12 mouse cellular contexts compared by ENCODE assay signal in genomic region chr15:98891198-98891742, GRCm38 (mm10). TPM values are rescaled to one million over a fixed set of nuclear protein-coding genes. Genes with fewer than 3 reads are reported as not detected.
DNase-seq lines count a peak whose midpoint lies in the region; ATAC-seq lines count a peak whose summit lies in the region.
"Had no signal": no experiment of that assay in that cellular context is flagged by ENCODE, and none has a peak within 500 bp of the region (broad histone marks: within the 10 kb centered on the region; RNA-seq: fewer than 3 reads in every experiment).

No protein-coding gene starts in this region.

- H3K9me3 ChIP-seq in heart, embryonic 11.5 days (replicated peaks; ENCODE audit: control insufficient read depth, low read length) = no peaks in the 10 kb centered on the region
- H3K9me3 ChIP-seq in midbrain, embryonic 11.5 days (ENCODE audit: control insufficient read depth, low read length) = no peaks in the 10 kb centered on the region
- H3K9me3 ChIP-seq in midbrain, embryonic 16.5 days (replicated peaks; ENCODE audit: control insufficient read depth, low read length, poor library complexity, severe bottlenecking) = no peaks in the 10 kb centered on the region
- no peaks in the 10 kb centered on the region for H3K9me3 ChIP-seq in forebrain, embryonic 15.5 days
- no peaks in the 10 kb centered on the region for H3K9me3 ChIP-seq in midbrain, embryonic 15.5 days

- peak overlapping the region; percentile 62 for H3K4me2 ChIP-seq in heart, embryonic 11.5 days
- peak overlapping the region; percentile 14; the same call in 1 of the 2 replicates for H3K4me2 ChIP-seq in midbrain, embryonic 11.5 days
- no peak overlapping the region; the same call in 1 of the 2 replicates for H3K4me2 ChIP-seq in midbrain, embryonic 16.5 days (ENCODE audit: low read length)
- H3K4me2 ChIP-seq in forebrain, embryonic 15.5 days (replicated peaks) = no peak overlapping the region
- peak overlapping the region; percentile 16; the same call in 1 of the 2 replicates for H3K4me2 ChIP-seq in midbrain, embryonic 15.5 days

- intact Hi-C loops in heart, postnatal 36 days (cut with DNase I) = no loop called here

- no peak for DNase-seq in heart, postnatal 36 days
- DNase-seq in midbrain, embryonic 11.5 days (ENCODE audit: low spot score, missing footprints) = no peak
- no peak for DNase-seq in left cerebral cortex, adult 8-10 months (ENCODE audit: low spot score in 2 of 2)
- DNase-seq: adrenal gland, adult 8-10 months; cerebellum, postnatal 14 days; layer of hippocampus, adult 9-11 months; right cerebral cortex, postnatal 25 days had no signal

- peak overlapping the region; percentile 28 for H3K4me3 ChIP-seq in heart, embryonic 11.5 days (ENCODE audit: low read depth, low read length)
- H3K4me3 ChIP-seq in midbrain, embryonic 11.5 days (ENCODE audit: low read depth, low read length) = no peak overlapping the region
- H3K4me3 ChIP-seq in midbrain, embryonic 16.5 days (ENCODE audit: low read depth, low read length) = no peak overlapping the region
- 0 out of 2 replicates have a peak overlapping the region, but pooled peaks have one; percentile 5 for H3K4me3 ChIP-seq in forebrain, embryonic 15.5 days
- H3K4me3 ChIP-seq in midbrain, embryonic 15.5 days = no peak overlapping the region

- ATAC-seq in heart, embryonic 11.5 days (replicated peaks; ENCODE audit: insufficient number of reproducible peaks, low FRiP score, low TSS enrichment) = no peak
- no peak for ATAC-seq in midbrain, embryonic 11.5 days (ENCODE audit: low FRiP score)
- ATAC-seq in midbrain, embryonic 16.5 days = no peak
- no peak for ATAC-seq in forebrain, embryonic 15.5 days (replicated peaks)
- no peak for ATAC-seq in midbrain, embryonic 15.5 days (replicated peaks)
- ATAC-seq in monocyte, adult 5-6 weeks (replicated peaks; ENCODE audit: insufficient number of reproducible peaks, low FRiP score, low TSS enrichment, poor library complexity, severe bottlenecking) = no peak

- H3K27ac ChIP-seq in heart, embryonic 11.5 days (ENCODE audit: low read depth, low read length) = no peak overlapping the region
- no peak overlapping the region for H3K27ac ChIP-seq in midbrain, embryonic 11.5 days (ENCODE audit: low read depth, low read length)
- H3K27ac ChIP-seq in midbrain, embryonic 16.5 days (ENCODE audit: low read length) = no peak overlapping the region
- no peak overlapping the region for H3K27ac ChIP-seq in forebrain, embryonic 15.5 days (replicated peaks)
- H3K27ac ChIP-seq in midbrain, embryonic 15.5 days = no peak overlapping the region

- H3K4me1 ChIP-seq in heart, embryonic 11.5 days (ENCODE audit: control insufficient read depth, insufficient read depth, low read length) = peaks cover 27% of the 10 kb centered on the region
- peaks cover 22% of the 10 kb centered on the region for H3K4me1 ChIP-seq in midbrain, embryonic 11.5 days (ENCODE audit: control insufficient read depth, insufficient read depth, low read length)
- peaks cover 25% of the 10 kb centered on the region for H3K4me1 ChIP-seq in midbrain, embryonic 16.5 days (ENCODE audit: control insufficient read depth, insufficient read depth, low read length)
- peaks cover 29% of the 10 kb centered on the region for H3K4me1 ChIP-seq in forebrain, embryonic 15.5 days
- H3K4me1 ChIP-seq in midbrain, embryonic 15.5 days = peaks cover 27% of the 10 kb centered on the region

- no peaks in the 10 kb centered on the region for H3K36me3 ChIP-seq in heart, embryonic 11.5 days (ENCODE audit: control insufficient read depth, insufficient read depth, low read length)
- no peaks in the 10 kb centered on the region for H3K36me3 ChIP-seq in midbrain, embryonic 11.5 days (ENCODE audit: control insufficient read depth, insufficient read depth, low read length)
- H3K36me3 ChIP-seq in midbrain, embryonic 16.5 days (ENCODE audit: control insufficient read depth, insufficient read depth, low read length) = no peaks in the 10 kb centered on the region
- H3K36me3 ChIP-seq in forebrain, embryonic 15.5 days = no peaks in the 10 kb centered on the region
- H3K36me3 ChIP-seq in midbrain, embryonic 15.5 days (replicated peaks) = no peaks in the 10 kb centered on the region

- H3K9ac ChIP-seq in heart, embryonic 11.5 days (ENCODE audit: low read depth, low read length) = no peak overlapping the region
- H3K9ac ChIP-seq in midbrain, embryonic 11.5 days (ENCODE audit: low read length) = no peak overlapping the region
- H3K9ac ChIP-seq in midbrain, embryonic 16.5 days (ENCODE audit: low read depth, low read length) = no peak overlapping the region
- no peak overlapping the region for H3K9ac ChIP-seq in forebrain, embryonic 15.5 days (replicated peaks)
- no peak overlapping the region for H3K9ac ChIP-seq in midbrain, embryonic 15.5 days

- H3K27me3 ChIP-seq in heart, embryonic 11.5 days (ENCODE audit: control insufficient read depth, insufficient read depth, low read length) = peaks cover 34% of the 10 kb centered on the region
- H3K27me3 ChIP-seq in midbrain, embryonic 11.5 days (ENCODE audit: control insufficient read depth, insufficient read depth, low read length) = peaks cover 50% of the 10 kb centered on the region
- H3K27me3 ChIP-seq in midbrain, embryonic 16.5 days (ENCODE audit: control insufficient read depth, insufficient read depth, low read depth, low read length) = peaks cover 34% of the 10 kb centered on the region
- peaks cover 53% of the 10 kb centered on the region for H3K27me3 ChIP-seq in forebrain, embryonic 15.5 days
- H3K27me3 ChIP-seq in midbrain, embryonic 15.5 days (replicated peaks) = peaks cover 49% of the 10 kb centered on the region

- 9% methylated on average over 19 of the region's 19 CpGs for WGBS in heart, embryonic 11.5 days (ENCODE audit: insufficient replicate concordance)
- WGBS in midbrain, embryonic 11.5 days = 10% methylated on average over 19 of the region's 19 CpGs
- WGBS in midbrain, embryonic 16.5 days = 11% methylated on average over 19 of the region's 19 CpGs
- WGBS in forebrain, embryonic 15.5 days = 14% methylated on average over 19 of the region's 19 CpGs
- WGBS in midbrain, embryonic 15.5 days = 11% methylated on average over 19 of the region's 19 CpGs

RNA-seq across cellular contexts. Expression of gene Rhebl1, which starts 3.1 kb away (rescaled TPM):
- polyA plus RNA-seq in heart, embryonic 11.5 days (2014; fragmentation: Nextera tagmentation; extraction: Ambion mirVana) = 6.5 and 8.8 TPM in 2 replicates
- 1 to 10 TPM; 3.0 to 4.3 TPM for total RNA-seq in heart, postnatal 36 days (2021)
- 14.2 and 16.7 TPM in 2 replicates for polyA plus RNA-seq in midbrain, embryonic 11.5 days (2014; fragmentation: Nextera tagmentation; extraction: Ambion mirVana)
- 37.2 and 38.7 TPM in 2 replicates for polyA plus RNA-seq in midbrain, embryonic 16.5 days (2015; fragmentation: Nextera tagmentation; extraction: Ambion mirVana)
- polyA plus RNA-seq in forebrain, embryonic 15.5 days (2015; fragmentation: Nextera tagmentation; extraction: Ambion mirVana) = 42.7 and 46.4 TPM in 2 replicates
- 35.5 and 35.9 TPM in 2 replicates for polyA plus RNA-seq in midbrain, embryonic 15.5 days (2015; fragmentation: Nextera tagmentation; extraction: Ambion mirVana)
- 6.0 to 15.1 TPM (median 14.2 TPM) in 3 replicates for total RNA-seq in monocyte, adult 5-6 weeks (2017)
- 10 to 100 TPM in 2 of 4 experiments, 1 to 10 TPM in 2; 8.4 to 10.9 (median 10.2) TPM for total RNA-seq in left cerebral cortex, adult 8-10 months (2022)

RNA-seq across cellular contexts. Expression of gene Dhh, which starts 7.1 kb away (rescaled TPM):
- 2.5 and 5.0 TPM in 2 replicates for polyA plus RNA-seq in heart, embryonic 11.5 days (2014; fragmentation: Nextera tagmentation; extraction: Ambion mirVana)
- total RNA-seq in heart, postnatal 36 days (2021) = 1 to 10 TPM; 1.7 to 1.9 TPM
- polyA plus RNA-seq in midbrain, embryonic 11.5 days (2014; fragmentation: Nextera tagmentation; extraction: Ambion mirVana) = 0.27 and 0.40 TPM in 2 replicates
- 0.36 and 0.39 TPM in 2 replicates for polyA plus RNA-seq in midbrain, embryonic 16.5 days (2015; fragmentation: Nextera tagmentation; extraction: Ambion mirVana)
- 0.52 and 0.68 TPM in 2 replicates for polyA plus RNA-seq in forebrain, embryonic 15.5 days (2015; fragmentation: Nextera tagmentation; extraction: Ambion mirVana)
- 0.35 and 0.73 TPM in 2 replicates for polyA plus RNA-seq in midbrain, embryonic 15.5 days (2015; fragmentation: Nextera tagmentation; extraction: Ambion mirVana)
- total RNA-seq in monocyte, adult 5-6 weeks (2017) = 0.19 TPM in 1 of 3 replicates, not detected in the others
- under 1 TPM in 3 of 4 experiments, not detected in 1; 0.12 to 0.39 (median 0.13) TPM for total RNA-seq in left cerebral cortex, adult 8-10 months (2022)

RNA-seq across cellular contexts. Expression of gene Kmt2d, which starts 20.3 kb away (rescaled TPM):
- polyA plus RNA-seq in heart, embryonic 11.5 days (2014; fragmentation: Nextera tagmentation; extraction: Ambion mirVana) = 12.7 and 16.1 TPM in 2 replicates
- 10 to 100 TPM; 56.9 to 60.3 TPM for total RNA-seq in heart, postnatal 36 days (2021)
- 13.2 and 13.3 TPM in 2 replicates for polyA plus RNA-seq in midbrain, embryonic 11.5 days (2014; fragmentation: Nextera tagmentation; extraction: Ambion mirVana)
- 10.1 and 11.8 TPM in 2 replicates for polyA plus RNA-seq in midbrain, embryonic 16.5 days (2015; fragmentation: Nextera tagmentation; extraction: Ambion mirVana)
- 13.9 and 14.3 TPM in 2 replicates for polyA plus RNA-seq in forebrain, embryonic 15.5 days (2015; fragmentation: Nextera tagmentation; extraction: Ambion mirVana)
- polyA plus RNA-seq in midbrain, embryonic 15.5 days (2015; fragmentation: Nextera tagmentation; extraction: Ambion mirVana) = 11.9 and 13.5 TPM in 2 replicates
- 39.4 to 138 TPM (median 45.1 TPM) in 3 replicates for total RNA-seq in monocyte, adult 5-6 weeks (2017)
- 10 to 100 TPM; 65.4 to 88.7 (median 76.5) TPM for total RNA-seq in left cerebral cortex, adult 8-10 months (2022)

RNA-seq across cellular contexts. Expression of gene Lmbr1l, which starts 26.8 kb away (rescaled TPM):
- polyA plus RNA-seq in heart, embryonic 11.5 days (2014; fragmentation: Nextera tagmentation; extraction: Ambion mirVana) = 4.0 and 5.7 TPM in 2 replicates
- 10 to 100 TPM; 15.0 TPM for total RNA-seq in heart, postnatal 36 days (2021)
- 7.5 and 9.8 TPM in 2 replicates for polyA plus RNA-seq in midbrain, embryonic 11.5 days (2014; fragmentation: Nextera tagmentation; extraction: Ambion mirVana)
- polyA plus RNA-seq in midbrain, embryonic 16.5 days (2015; fragmentation: Nextera tagmentation; extraction: Ambion mirVana) = 27.9 and 33.5 TPM in 2 replicates
- polyA plus RNA-seq in forebrain, embryonic 15.5 days (2015; fragmentation: Nextera tagmentation; extraction: Ambion mirVana) = 43.2 and 45.2 TPM in 2 replicates
- 35.5 and 38.3 TPM in 2 replicates for polyA plus RNA-seq in midbrain, embryonic 15.5 days (2015; fragmentation: Nextera tagmentation; extraction: Ambion mirVana)
- total RNA-seq in monocyte, adult 5-6 weeks (2017) = 54.7 to 97.4 TPM (median 92.2 TPM) in 3 replicates
- 10 to 100 TPM; 13.7 to 17.9 (median 14.7) TPM for total RNA-seq in left cerebral cortex, adult 8-10 months (2022)

RNA-seq across cellular contexts. Expression of gene Tuba1b, which starts 43.1 kb away (rescaled TPM):
- 1,819 and 1,826 TPM in 2 replicates for polyA plus RNA-seq in heart, embryonic 11.5 days (2014; fragmentation: Nextera tagmentation; extraction: Ambion mirVana)
- total RNA-seq in heart, postnatal 36 days (2021) = 100 to 1,000 TPM; 130 to 145 TPM
- polyA plus RNA-seq in midbrain, embryonic 11.5 days (2014; fragmentation: Nextera tagmentation; extraction: Ambion mirVana) = 2,214 and 2,255 TPM in 2 replicates
- polyA plus RNA-seq in midbrain, embryonic 16.5 days (2015; fragmentation: Nextera tagmentation; extraction: Ambion mirVana) = 1,165 and 1,361 TPM in 2 replicates
- polyA plus RNA-seq in forebrain, embryonic 15.5 days (2015; fragmentation: Nextera tagmentation; extraction: Ambion mirVana) = 1,138 and 1,204 TPM in 2 replicates
- 1,136 and 1,188 TPM in 2 replicates for polyA plus RNA-seq in midbrain, embryonic 15.5 days (2015; fragmentation: Nextera tagmentation; extraction: Ambion mirVana)
- total RNA-seq in monocyte, adult 5-6 weeks (2017) = 86.5 to 154 TPM (median 137 TPM) in 3 replicates
- 100 to 1,000 TPM; 560 to 600 (median 569) TPM for total RNA-seq in left cerebral cortex, adult 8-10 months (2022)

Comparison
In these comparisons a context has a peak if more than half of its experiments do, and no peak if none do; other contexts are left out.
1. H3K4me2 ChIP-seq: peak in heart, embryonic 11.5 days (single experiment), midbrain, embryonic 11.5 days (single experiment) and midbrain, embryonic 15.5 days (single experiment); none in midbrain, embryonic 16.5 days (single experiment) and forebrain, embryonic 15.5 days (single experiment).
2. H3K4me3 ChIP-seq: peak in heart, embryonic 11.5 days (single experiment) and forebrain, embryonic 15.5 days (single experiment); none in midbrain, embryonic 11.5 days (single experiment), midbrain, embryonic 16.5 days (single experiment) and midbrain, embryonic 15.5 days (single experiment).